Mouse (Mus musculus) mouse embryonic stem cell (cell line): Measurements from ENCODE around the gene Acd.

ENCODE experiments used
- in situ Hi-C, 2 experiments: fragments of 300-500 bp; cut with MboI; formaldehyde crosslinking; loops; 1 replicate in 1 of 2; 3 replicates in 1 of 2; pipeline ENCODE4 v1.14.3; 2019 to 2020; ENCODE audit warnings: low sequenced_read_pairs in 2 of 2, low pct_unique_long_range_greater_than_20kb in 1 of 2, mixed read lengths in 1 of 2; ENCODE audit not compliant: unreplicated experiment in 1 of 2

Acd gene

GRCm38 (mm10) chr8:105685796-105686308 is 15.1 kb downstream of the Acd start, which contains the start of gene Carmil2:
TSS of gene Carmil2 (plus strand) at chr8:105686274.
- in situ Hi-C loops = no loop called here

DNA sequence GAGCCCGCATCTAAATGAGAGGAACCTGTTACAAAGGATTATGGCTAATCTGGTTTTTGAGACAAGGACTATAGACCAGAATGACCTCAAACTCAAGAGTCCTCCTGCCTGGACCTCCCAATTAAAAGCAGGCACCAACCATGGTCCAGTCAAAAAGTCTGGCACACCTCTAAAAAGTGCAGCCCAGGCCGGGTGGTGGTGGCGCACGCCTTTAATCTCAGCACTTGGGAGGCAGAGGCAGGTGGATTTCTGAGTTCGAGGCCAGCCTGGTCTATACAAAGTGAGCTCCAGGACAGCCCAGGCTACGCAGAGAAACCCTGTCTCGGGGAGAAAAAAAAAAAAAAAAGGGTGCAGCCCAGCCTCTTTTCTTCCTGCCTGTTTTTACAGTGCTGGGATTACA is 15.6 kb downstream of the Acd start:
- in situ Hi-C loops = no loop called here

DNA sequence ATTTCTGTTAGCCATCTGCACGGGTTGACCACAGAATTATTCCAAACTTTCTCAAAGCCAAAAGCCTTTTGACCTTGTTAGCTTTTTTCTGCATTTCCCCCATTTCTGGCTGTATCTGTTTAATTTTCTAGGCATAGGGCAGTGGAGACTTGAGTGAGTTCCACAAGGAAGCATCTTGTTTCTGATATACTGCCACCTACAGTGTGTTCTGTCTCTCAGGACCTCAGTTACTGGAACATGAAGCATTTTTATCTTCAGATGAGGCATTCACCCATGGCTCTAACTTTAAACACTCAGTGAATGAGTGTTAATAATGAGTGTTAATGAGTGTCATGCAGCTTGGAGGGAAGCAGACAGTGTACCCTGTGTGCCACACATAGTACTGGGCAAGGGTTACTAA is 23.0 kb downstream of the Acd start:
- in situ Hi-C loops = no loop called here

DNA sequence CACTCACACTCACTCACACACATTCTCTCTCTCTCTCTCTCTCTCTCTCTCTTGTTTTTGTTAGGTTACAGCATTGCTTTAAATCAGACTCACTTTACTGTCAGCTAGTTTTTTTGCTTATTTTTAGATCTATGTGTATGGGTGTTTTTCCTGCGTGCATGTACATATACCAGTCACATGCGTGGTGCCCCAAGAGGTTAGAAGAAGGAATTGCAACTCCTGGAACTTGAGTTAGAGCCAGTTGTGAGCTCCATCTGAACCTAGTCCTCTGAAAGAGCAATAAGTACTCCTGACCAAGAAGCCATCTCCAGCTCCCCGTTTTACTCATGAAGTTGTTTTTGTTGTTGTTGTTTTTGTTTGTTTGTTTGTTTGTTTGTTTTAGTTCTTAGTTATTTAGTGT is 39.7 kb downstream of the Acd start:
- in situ Hi-C loops = no loop called here

DNA sequence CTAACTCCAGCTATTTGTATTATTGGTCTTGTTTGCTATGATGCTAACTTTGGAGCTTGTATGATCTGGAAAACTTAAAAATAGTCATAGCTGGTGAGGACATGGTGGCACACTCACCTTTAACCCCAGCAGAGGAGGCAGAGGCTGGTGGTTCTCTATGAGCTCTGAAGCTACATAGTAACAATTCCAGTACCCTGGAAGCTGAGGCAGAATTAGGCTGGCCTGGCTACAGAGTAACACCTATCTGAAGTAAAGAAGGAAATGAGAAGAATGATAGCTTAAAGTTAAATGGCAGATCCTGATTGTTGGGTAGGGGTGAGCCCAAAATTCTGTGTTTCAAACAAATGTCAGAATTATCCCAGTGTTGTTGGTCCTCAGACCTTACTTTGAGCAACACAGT is 43.3 kb downstream of the Acd start:
- in situ Hi-C loops = no loop called here

DNA sequence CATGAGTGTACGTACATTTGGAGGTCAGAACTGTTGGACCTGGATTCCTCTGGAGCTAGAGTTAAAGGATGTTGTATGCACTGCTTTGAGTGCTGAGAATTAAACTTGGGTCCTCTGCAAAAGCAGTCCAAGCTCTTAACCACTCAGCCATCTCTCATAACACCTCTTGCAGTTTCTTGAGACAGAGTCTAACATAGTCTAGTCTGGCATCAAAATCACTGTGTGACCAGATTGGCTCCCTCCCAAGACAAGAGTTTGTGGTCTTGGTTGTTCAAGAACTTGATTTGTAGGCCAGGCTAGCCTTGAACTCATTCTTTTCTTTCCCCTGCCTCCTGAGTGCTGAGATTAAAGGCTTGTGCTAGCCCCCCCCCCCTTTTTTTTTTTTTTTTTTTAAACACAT is 52.0 kb downstream of the Acd start:
- in situ Hi-C loops = no loop called here
